Mouse (Mus musculus) spleen, adult 2 months (tissue): Measurements from ENCODE around the gene Tfeb.

Experiments used
- CTCF ChIP-seq: fragments of 200-500 bp; IDR thresholded peaks from 2 replicates; pipeline ENCODE4 v1.5.1; 2011; ENCODE audit warnings: mild to moderate bottlenecking, inconsistent platforms; ENCODE audit not compliant: insufficient read depth, insufficient read length, insufficient replicate concordance; ENCODE audit errors: extremely low read depth
- POLR2A ChIP-seq: fragments of 200-500 bp; IDR thresholded peaks from 2 replicates; pipeline ENCODE4 v1.6.1; 2011; ENCODE audit warnings: low read depth, low read length, inconsistent platforms

- no peak for TF ChIP-seq POLR2A
- no peak for TF ChIP-seq CTCF
These were observed 77.7 kb downstream of the Tfeb start for GRCm38 (mm10) chr17:47814496-47814895.
